Mouse (Mus musculus): ENCODE measurements around the gene Prss21. TPM values are rescaled to one million over a fixed set of nuclear protein-coding genes. Genes with fewer than 3 reads are reported as not detected.

The Prss21 gene
- not detected in 2 replicates for polyA plus RNA-seq (2015; fragmentation: Nextera tagmentation; extraction: Ambion mirVana)

DNA sequence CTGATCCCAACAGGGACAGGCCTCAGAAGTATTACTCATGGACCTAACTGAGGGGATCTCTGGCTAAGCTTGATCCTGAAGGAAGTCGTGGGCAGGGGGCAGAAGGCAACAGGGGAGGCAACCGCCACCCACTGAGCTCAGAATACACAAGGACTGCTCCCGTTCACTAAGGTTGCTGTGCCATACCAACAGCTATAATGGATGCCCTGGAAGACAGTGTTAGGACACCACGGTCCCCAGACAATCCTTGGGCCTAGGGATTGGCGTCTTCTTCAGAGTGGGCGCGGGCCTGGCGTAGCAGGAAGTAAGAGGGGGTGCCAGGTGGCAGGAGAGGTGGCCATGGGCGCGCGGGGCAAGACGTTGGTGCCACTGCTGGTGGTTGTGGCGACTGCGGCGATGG lies at the start of gene Prss21:
Prss21 (plus strand) TSS at position 301 of the 400 bp plus-strand sequence.
- Histone ChIP-seq H3K9ac (no peak within 1 kb of the TSS), H3K27ac (replicated peaks) (no peak within 1 kb of the TSS), H3K9me3 (peaks cover 5% of the 10 kb centered on the region; the same call in 1 of the 2 replicates), H3K4me1 (no peaks in the 10 kb centered on the region), H3K36me3 (no peaks in the 10 kb centered on the region), H3K27me3 (replicated peaks) (no peaks in the 10 kb centered on the region), H3K4me3 (no peak within 1 kb of the TSS), H3K4me2 (no peak within 1 kb of the TSS)
- ATAC-seq (ENCODE audit: extremely low read depth, insufficient number of reproducible peaks, low FRiP score, low TSS enrichment) = no peak
- WGBS = 74% methylated on average over 15 of the region's 15 CpGs

DNA sequence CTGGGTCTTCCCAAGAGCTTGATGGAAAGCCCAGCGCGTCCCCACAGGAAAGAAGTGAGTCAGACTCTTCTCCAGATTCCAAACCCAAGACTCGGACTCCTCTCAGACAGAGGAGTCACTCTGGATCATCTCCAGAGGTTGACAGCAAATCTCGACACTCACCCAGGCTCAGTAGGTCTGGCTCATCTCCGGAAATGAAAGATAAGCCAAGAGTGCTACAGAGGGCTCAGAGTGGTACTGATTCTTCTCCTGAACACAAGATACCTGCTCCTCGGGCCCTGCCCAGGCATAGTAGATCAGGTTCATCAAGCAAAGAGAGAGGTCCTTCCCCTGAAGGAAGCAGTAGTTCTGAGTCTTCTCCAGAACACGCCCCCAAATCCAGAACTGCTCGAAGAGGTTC lies 49.3 kb upstream of the Prss21 start:
- Histone ChIP-seq H3K4me1 (peaks cover 6% of the 10 kb centered on the region; the same call in 1 of the 2 replicates), H3K9ac (no peak overlapping the region), H3K36me3 (peaks cover 100% of the 10 kb centered on the region), H3K27me3 (replicated peaks) (no peaks in the 10 kb centered on the region), H3K4me3 (no peak overlapping the region), H3K4me2 (no peak overlapping the region), H3K27ac (replicated peaks) (no peak overlapping the region), H3K9me3 (no peaks in the 10 kb centered on the region)
- ATAC-seq (ENCODE audit: extremely low read depth, insufficient number of reproducible peaks, low FRiP score, low TSS enrichment) = no peak
- 90% methylated on average over 8 of the region's 8 CpGs for WGBS

DNA sequence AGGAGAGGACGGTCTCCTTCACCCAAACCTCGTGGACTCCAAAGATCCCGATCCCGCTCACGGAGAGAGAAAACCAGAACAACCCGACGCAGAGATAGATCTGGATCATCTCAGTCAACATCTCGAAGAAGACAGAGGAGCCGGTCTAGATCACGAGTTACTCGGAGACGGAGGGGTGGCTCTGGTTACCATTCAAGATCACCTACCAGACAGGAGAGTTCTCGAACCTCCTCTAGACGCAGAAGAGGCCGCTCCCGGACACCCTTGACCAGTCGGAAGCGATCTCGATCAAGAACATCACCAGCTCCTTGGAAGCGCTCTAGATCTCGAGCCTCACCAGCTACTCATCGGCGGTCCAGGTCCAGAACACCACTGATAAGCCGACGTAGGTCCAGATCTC lies 48.6 kb upstream of the Prss21 start:
- H3K9ac ChIP-seq = no peak overlapping the region
- peaks cover 6% of the 10 kb centered on the region; the same call in 1 of the 2 replicates for H3K4me1 ChIP-seq
- H3K9me3 ChIP-seq = no peaks in the 10 kb centered on the region
- H3K27ac ChIP-seq (replicated peaks) = no peak overlapping the region
- WGBS = 96% methylated on average over 25 of the region's 25 CpGs
- no peak overlapping the region for H3K4me3 ChIP-seq
- peaks cover 100% of the 10 kb centered on the region for H3K36me3 ChIP-seq
- no peaks in the 10 kb centered on the region for H3K27me3 ChIP-seq (replicated peaks)
- no peak for ATAC-seq (ENCODE audit: extremely low read depth, insufficient number of reproducible peaks, low FRiP score, low TSS enrichment)
- no peak overlapping the region for H3K4me2 ChIP-seq

DNA sequence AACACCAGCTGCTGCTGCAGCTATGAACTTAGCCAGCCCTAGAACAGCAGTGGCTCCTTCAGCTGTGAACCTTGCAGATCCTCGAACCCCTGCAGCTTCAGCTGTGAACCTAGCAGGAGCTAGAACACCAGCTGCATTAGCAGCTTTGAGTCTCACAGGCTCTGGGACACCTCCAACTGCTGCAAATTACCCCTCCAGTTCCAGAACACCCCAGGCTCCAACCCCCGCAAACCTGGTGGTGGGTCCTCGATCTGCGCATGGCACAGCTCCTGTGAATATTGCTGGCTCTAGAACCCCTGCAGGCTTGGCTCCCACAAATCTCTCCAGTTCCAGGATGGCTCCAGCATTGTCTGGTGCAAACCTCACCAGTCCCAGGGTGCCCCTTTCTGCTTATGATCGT lies 47.1 kb upstream of the Prss21 start:
- H3K9ac ChIP-seq = no peak overlapping the region
- WGBS = 91% methylated on average over 5 of the region's 5 CpGs
- no peak overlapping the region for H3K4me3 ChIP-seq
- no peaks in the 10 kb centered on the region for H3K27me3 ChIP-seq (replicated peaks)
- ATAC-seq (ENCODE audit: extremely low read depth, insufficient number of reproducible peaks, low FRiP score, low TSS enrichment) = no peak
- peaks cover 100% of the 10 kb centered on the region for H3K36me3 ChIP-seq
- no peak overlapping the region for H3K27ac ChIP-seq (replicated peaks)
- H3K4me2 ChIP-seq = no peak overlapping the region
- H3K4me1 ChIP-seq = peaks cover 6% of the 10 kb centered on the region; the same call in 1 of the 2 replicates
- H3K9me3 ChIP-seq = no peaks in the 10 kb centered on the region

DNA sequence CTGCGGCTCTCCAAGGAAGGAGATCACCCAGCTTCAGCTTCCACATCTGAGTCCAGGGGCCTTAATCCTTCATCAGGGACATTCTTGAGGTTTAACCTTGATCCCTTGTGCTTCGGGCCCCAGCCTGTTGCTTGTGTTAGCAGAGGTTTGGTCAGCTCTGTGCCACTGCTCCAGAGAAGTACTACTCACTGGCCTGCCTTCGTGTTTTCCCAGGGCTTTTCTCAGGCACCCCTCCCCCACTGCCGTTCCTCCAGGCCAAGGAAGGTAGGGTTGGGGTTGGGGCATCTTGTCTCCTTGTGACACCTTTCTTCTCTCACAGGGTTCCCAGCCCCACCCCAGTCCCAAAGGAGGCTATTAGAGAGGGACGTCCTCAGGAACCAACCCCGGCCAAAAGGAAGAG lies 45.8 kb upstream of the Prss21 start:
- Histone ChIP-seq H3K4me3 (no peak overlapping the region), H3K36me3 (peaks cover 100% of the 10 kb centered on the region), H3K4me2 (no peak overlapping the region), H3K4me1 (peaks cover 11% of the 10 kb centered on the region), H3K27me3 (replicated peaks) (no peaks in the 10 kb centered on the region), H3K9me3 (no peaks in the 10 kb centered on the region), H3K27ac (replicated peaks) (no peak overlapping the region), H3K9ac (no peak overlapping the region)
- ATAC-seq (ENCODE audit: extremely low read depth, insufficient number of reproducible peaks, low FRiP score, low TSS enrichment) = no peak
- 72% methylated on average over 6 of the region's 6 CpGs for WGBS

DNA sequence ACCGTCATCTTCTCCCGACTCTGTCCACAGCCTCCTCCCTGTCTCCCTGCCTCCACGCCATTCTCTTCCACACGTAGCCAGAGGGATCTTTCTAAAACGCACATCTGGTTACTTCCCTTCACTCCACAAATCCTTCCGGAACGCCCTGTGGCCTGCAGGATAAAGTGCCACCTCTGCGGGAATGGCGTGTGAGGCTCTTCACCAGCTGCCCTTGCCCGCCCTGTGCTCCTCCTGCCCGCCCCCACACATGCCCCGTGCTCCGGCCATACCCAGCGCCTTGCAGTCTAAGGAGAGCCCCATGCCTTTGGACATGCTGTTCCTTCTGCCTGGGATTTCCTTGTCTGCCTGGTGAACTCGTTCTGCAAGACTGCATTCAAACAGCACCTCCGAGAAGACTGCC lies 44.8 kb upstream of the Prss21 start:
- no peak for ATAC-seq (ENCODE audit: extremely low read depth, insufficient number of reproducible peaks, low FRiP score, low TSS enrichment)
- H3K4me3 ChIP-seq = no peak overlapping the region
- no peaks in the 10 kb centered on the region for H3K27me3 ChIP-seq (replicated peaks)
- no peak overlapping the region for H3K27ac ChIP-seq (replicated peaks)
- no peaks in the 10 kb centered on the region for H3K9me3 ChIP-seq
- WGBS = 80% methylated on average over 16 of the region's 16 CpGs
- H3K36me3 ChIP-seq = peaks cover 95% of the 10 kb centered on the region
- H3K4me2 ChIP-seq = no peak overlapping the region
- H3K4me1 ChIP-seq = peaks cover 20% of the 10 kb centered on the region
- H3K9ac ChIP-seq = no peak overlapping the region

DNA sequence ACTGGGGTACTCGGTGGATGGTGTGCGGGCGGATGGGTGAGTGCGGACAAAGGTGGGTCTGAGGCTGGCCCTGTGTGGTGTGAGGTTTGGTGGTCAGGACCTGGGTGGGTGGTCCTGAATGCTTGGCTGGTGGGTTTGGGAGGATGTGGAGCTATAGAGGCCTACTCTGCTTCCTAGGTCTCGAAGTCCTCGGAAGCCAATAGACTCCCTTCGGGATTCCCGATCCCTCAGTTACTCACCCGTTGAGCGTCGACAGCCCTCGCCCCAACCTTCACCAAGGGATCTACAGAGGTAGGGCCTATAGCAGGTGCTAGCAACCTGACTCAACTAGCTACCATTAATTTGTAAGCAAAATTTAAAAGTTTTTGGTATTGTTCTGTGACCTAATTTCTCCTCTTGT lies 44.2 kb upstream of the Prss21 start:
- H3K27ac ChIP-seq (replicated peaks) = no peak overlapping the region
- H3K4me1 ChIP-seq = peaks cover 22% of the 10 kb centered on the region
- H3K4me3 ChIP-seq = no peak overlapping the region
- no peaks in the 10 kb centered on the region for H3K27me3 ChIP-seq (replicated peaks)
- no peak for ATAC-seq (ENCODE audit: extremely low read depth, insufficient number of reproducible peaks, low FRiP score, low TSS enrichment)
- peaks cover 89% of the 10 kb centered on the region for H3K36me3 ChIP-seq
- H3K9me3 ChIP-seq = no peaks in the 10 kb centered on the region
- 92% methylated on average over 12 of the region's 12 CpGs for WGBS
- no peak overlapping the region for H3K9ac ChIP-seq
- H3K4me2 ChIP-seq = no peak overlapping the region

DNA sequence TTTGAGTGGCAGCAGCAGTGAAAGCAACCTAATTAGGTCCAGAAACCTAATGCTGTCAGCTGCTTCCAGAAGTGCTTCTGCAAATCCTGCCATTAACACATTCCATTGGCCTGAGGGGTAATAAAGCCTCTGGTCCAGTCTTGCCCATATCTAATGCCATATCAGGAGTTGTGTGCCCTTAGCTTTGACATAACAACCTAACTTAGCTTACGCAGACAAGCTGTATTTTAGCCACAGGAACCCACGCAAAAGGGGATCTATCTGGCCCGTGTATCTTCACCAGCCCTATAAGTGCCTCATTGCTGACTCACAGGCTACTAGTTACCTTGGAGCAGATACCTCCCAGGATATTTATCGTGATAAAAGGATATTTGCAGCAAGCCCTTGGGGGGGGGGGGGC lies 42.3 kb upstream of the Prss21 start:
- H3K27me3 ChIP-seq (replicated peaks) = peaks cover 7% of the 10 kb centered on the region; the same call in 1 of the 2 replicates
- H3K4me3 ChIP-seq = no peak overlapping the region
- H3K27ac ChIP-seq (replicated peaks) = no peak overlapping the region
- 82% methylated on average over 4 of the region's 4 CpGs for WGBS
- no peak for ATAC-seq (ENCODE audit: extremely low read depth, insufficient number of reproducible peaks, low FRiP score, low TSS enrichment)
- no peak overlapping the region for H3K4me2 ChIP-seq
- peaks cover 69% of the 10 kb centered on the region for H3K36me3 ChIP-seq
- no peak overlapping the region for H3K9ac ChIP-seq
- peaks cover 28% of the 10 kb centered on the region for H3K4me1 ChIP-seq
- no peaks in the 10 kb centered on the region for H3K9me3 ChIP-seq

DNA sequence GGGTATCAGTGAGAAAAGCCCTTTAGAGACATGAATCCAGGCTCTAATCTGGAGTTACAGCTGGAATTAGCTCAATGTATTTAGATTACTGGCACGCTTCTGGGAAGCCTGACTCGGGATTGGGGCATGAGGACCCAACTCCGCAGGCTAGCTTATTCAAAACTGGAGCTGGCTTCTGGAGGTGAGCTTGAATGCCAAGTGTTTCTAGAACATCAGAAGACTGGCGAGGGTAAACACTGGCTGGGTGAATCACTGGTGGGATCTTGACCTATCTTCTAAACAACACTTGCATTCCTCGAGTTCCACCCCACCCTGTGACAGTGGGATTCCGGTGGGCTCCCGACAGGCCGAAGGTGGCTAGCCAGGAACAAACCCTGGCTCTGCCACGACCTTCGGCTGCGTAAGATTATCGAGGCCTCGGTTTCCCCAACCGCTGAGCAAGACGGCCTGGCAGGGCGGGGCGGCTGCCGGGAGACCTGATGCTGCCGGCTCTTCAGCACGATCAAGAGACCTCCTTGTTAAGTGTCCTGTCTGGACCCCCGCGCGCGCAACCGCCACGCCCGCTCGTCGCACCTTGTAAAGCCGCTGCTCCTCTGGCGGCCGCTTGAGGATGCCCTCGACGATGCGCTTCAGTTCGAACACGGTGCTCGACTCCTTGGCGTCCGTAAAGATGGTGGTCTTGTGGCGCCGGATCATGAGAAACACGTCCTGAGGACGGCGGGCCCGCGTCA lies 39.4 kb upstream of the Prss21 start:
- Histone ChIP-seq H3K27ac (replicated peaks) (peak overlapping the region; percentile 92), H3K36me3 (peaks cover 41% of the 10 kb centered on the region), H3K9ac (peak overlapping the region; percentile 95), H3K4me2 (peak overlapping the region; percentile 79), H3K4me3 (peak overlapping the region; percentile 95), H3K27me3 (replicated peaks) (peaks cover 34% of the 10 kb centered on the region), H3K9me3 (no peaks in the 10 kb centered on the region), H3K4me1 (peaks cover 22% of the 10 kb centered on the region)
- WGBS = under 1% methylated on average over 47 of the region's 47 CpGs
- peak; percentile 60 for ATAC-seq (ENCODE audit: extremely low read depth, insufficient number of reproducible peaks, low FRiP score, low TSS enrichment)

DNA sequence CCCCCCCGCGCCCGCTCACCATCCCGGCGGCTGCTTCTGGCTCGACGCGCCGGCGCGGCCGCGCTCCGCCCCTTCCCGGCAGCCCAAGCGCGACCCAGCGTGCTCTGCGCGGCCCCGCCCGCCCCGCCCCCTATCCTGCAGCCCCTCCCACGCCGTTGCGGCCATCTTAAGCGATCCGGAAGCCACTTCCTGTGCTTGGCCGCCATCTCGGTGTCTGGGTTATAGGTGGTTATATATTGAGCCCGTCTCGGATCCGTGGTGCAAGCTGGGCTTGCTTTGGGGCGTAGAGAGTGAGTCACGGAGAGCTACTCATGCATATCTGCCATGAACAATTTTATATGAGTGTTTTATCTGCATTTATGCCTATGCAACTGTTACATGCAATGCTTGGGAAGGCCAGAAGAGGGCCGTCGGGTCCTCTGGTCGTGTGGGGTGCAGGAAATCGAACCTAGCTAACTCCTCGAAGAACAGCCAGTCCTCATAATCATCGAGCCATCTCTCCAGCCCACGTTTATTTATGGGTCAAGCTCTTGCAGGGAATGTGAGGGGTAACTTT lies 38.7 kb upstream of the Prss21 start, which contains the start of gene Elob:
Elob (minus strand) TSS at position 73 of the 556 bp plus-strand sequence.
- peak within 1 kb of the TSS; percentile 95 for H3K4me3 ChIP-seq
- under 1% methylated on average over 35 of the region's 42 CpGs for WGBS
- H3K27me3 ChIP-seq (replicated peaks) = peaks cover 41% of the 10 kb centered on the region
- H3K4me2 ChIP-seq = peak within 1 kb of the TSS; percentile 79
- no peaks in the 10 kb centered on the region for H3K9me3 ChIP-seq
- peak within 1 kb of the TSS; percentile 92 for H3K27ac ChIP-seq (replicated peaks)
- H3K4me1 ChIP-seq = peaks cover 22% of the 10 kb centered on the region
- H3K9ac ChIP-seq = peak within 1 kb of the TSS; percentile 95
- peaks cover 34% of the 10 kb centered on the region for H3K36me3 ChIP-seq
- ATAC-seq (ENCODE audit: extremely low read depth, insufficient number of reproducible peaks, low FRiP score, low TSS enrichment) = peak; percentile 93

DNA sequence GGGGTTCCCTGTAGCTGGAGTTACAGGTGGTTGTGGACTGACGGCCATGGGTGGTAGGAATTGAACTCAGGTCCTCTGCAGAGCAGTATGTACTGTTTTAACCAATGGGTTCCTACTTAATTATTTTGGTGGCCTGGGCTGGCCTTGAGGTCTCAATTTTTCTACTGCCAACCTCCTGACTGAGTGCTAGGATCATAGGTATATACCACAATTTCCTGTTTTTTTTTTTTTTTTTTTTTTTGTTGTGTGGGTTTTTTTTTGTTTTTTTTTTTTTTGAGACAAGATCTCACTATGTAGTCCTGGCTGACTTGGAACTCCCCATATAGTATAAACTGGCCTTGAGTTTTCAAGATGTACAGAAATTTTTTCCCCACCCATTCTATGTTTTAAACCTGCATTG lies 36.7 kb upstream of the Prss21 start:
- Histone ChIP-seq H3K4me2 (no peak overlapping the region), H3K36me3 (peaks cover 13% of the 10 kb centered on the region), H3K9me3 (no peaks in the 10 kb centered on the region), H3K4me1 (peaks cover 22% of the 10 kb centered on the region), H3K27ac (replicated peaks) (no peak overlapping the region), H3K4me3 (no peak overlapping the region), H3K27me3 (replicated peaks) (peaks cover 61% of the 10 kb centered on the region), H3K9ac (no peak overlapping the region)
- ATAC-seq (ENCODE audit: extremely low read depth, insufficient number of reproducible peaks, low FRiP score, low TSS enrichment) = no peak
- 88% methylated on average over 1 of the region's 1 CpGs for WGBS

Measured in heart, embryonic 13.5 days (tissue).